ENCODE assay signal across 11 mouse cellular contexts in genomic region chr7:116294961-116295360, GRCm38 (mm10). TPM values are rescaled to one million over a fixed set of nuclear protein-coding genes. Genes with fewer than 3 reads are reported as not detected.
A peak's percentile ranks its signal among the peaks of the same experiment; 100 is the strongest.
DNase-seq lines count a peak whose midpoint lies in the region; ATAC-seq lines count a peak whose summit lies in the region.
"Had no signal": no experiment of that assay in that cellular context is flagged by ENCODE, and none has a peak within 500 bp of the region (broad histone marks: within the 10 kb centered on the region; RNA-seq: fewer than 3 reads in every experiment).

No protein-coding gene starts in this region.

- H3K9me3 ChIP-seq in kidney, embryonic 14.5 days (ENCODE audit: control insufficient read depth, low read length), result no peaks in the 10 kb centered on the region

- WGBS in kidney, embryonic 14.5 days, result 47% methylated on average over 3 of the region's 3 CpGs

- intact Hi-C loops in gastrocnemius, postnatal 14 days (cut with DNase I; ENCODE audit: low total_unique reads), result no loop called here

- no peak overlapping the region for H3K4me3 ChIP-seq in kidney, embryonic 14.5 days (ENCODE audit: low read length)
- H3K4me3 ChIP-seq: erythroblast, embryonic 14.5 days had no signal

- H3K9ac ChIP-seq in kidney, embryonic 14.5 days (ENCODE audit: low read depth, low read length), result no peak overlapping the region

- no peak for ATAC-seq in kidney, embryonic 14.5 days (ENCODE audit: low FRiP score, low TSS enrichment)
- peak; percentile 29 for ATAC-seq in granulocyte monocyte progenitor cell, adult 5-6 weeks (replicated peaks; ENCODE audit: poor library complexity, severe bottlenecking)

- H3K27ac ChIP-seq in kidney, embryonic 14.5 days (ENCODE audit: low read depth, low read length), result no peak overlapping the region

- no peak overlapping the region for H3K4me2 ChIP-seq in kidney, embryonic 14.5 days (replicated peaks; ENCODE audit: low read depth, low read length)

- DNase-seq in kidney, adult 18-20 months, result peak; percentile 56
- DNase-seq in MEL-GATA-1-ER (ENCODE audit: extremely low read depth, low read depth), result peak; percentile 70
- DNase-seq in retina, postnatal 1 day, result peak; percentile 76
- no peak for DNase-seq in gastrocnemius, postnatal 14 days
- DNase-seq in layer of hippocampus, adult 9-10 months (ENCODE audit: low spot score), result no peak
- DNase-seq in adrenal gland, adult 18-20 months (ENCODE audit: low spot score in 2 of 2), result no peak
- DNase-seq: heart, postnatal 10 days; lung, postnatal 4 days had no signal

- H3K4me1 ChIP-seq in kidney, embryonic 14.5 days (ENCODE audit: control insufficient read depth, insufficient read depth, low read length), result peaks cover 13% of the 10 kb centered on the region

- H3K36me3 ChIP-seq in kidney, embryonic 14.5 days (ENCODE audit: control insufficient read depth, insufficient read depth, low read length), result no peaks in the 10 kb centered on the region

- no peaks in the 10 kb centered on the region for H3K27me3 ChIP-seq in kidney, embryonic 14.5 days (ENCODE audit: control insufficient read depth, insufficient read depth, low read length)

RNA-seq across cellular contexts. Expression of gene Plekha7, which starts 13.2 kb away (rescaled TPM):
- 7.2 and 8.0 TPM in 2 replicates for polyA plus RNA-seq in kidney, embryonic 14.5 days (2014; fragmentation: Nextera tagmentation; extraction: Ambion mirVana)
- total RNA-seq in granulocyte monocyte progenitor cell, adult 5-6 weeks (2014; fragmentation: Nextera tagmentation), result not detected in 2 replicates
- not detected in 2 replicates for total RNA-seq in granulocyte monocyte progenitor cell, adult 5-6 weeks (2017)
- total RNA-seq in gastrocnemius, postnatal 14 days (2021), result 1 to 10 TPM in 1 of 2 experiments, under 1 TPM in 1; 0.95 to 2.3 TPM
- total RNA-seq in adrenal gland, adult 18-20 months (2021), result 10 to 100 TPM; 10.5 to 12.9 TPM

RNA-seq across cellular contexts. Expression of gene Rps13, which starts 39.0 kb away (rescaled TPM):
- 954 and 1,227 TPM in 2 replicates for polyA plus RNA-seq in kidney, embryonic 14.5 days (2014; fragmentation: Nextera tagmentation; extraction: Ambion mirVana)
- 2,911 and 2,968 TPM in 2 replicates for total RNA-seq in granulocyte monocyte progenitor cell, adult 5-6 weeks (2014; fragmentation: Nextera tagmentation)
- 2,703 and 3,256 TPM in 2 replicates for total RNA-seq in granulocyte monocyte progenitor cell, adult 5-6 weeks (2017)
- total RNA-seq in gastrocnemius, postnatal 14 days (2021), result 100 to 1,000 TPM; 287 to 309 TPM
- total RNA-seq in adrenal gland, adult 18-20 months (2021), result 100 to 1,000 TPM; 414 to 473 TPM

Comparison
In these comparisons a context has a peak if more than half of its experiments do, and no peak if none do; other contexts are left out.
1. DNase-seq: peak in kidney, adult 18-20 months (single experiment), MEL-GATA-1-ER (single experiment) and retina, postnatal 1 day (single experiment); none in gastrocnemius, postnatal 14 days (single experiment), layer of hippocampus, adult 9-10 months (single experiment) and adrenal gland, adult 18-20 months (0 of 2).
2. RNA of gene Rps13, which starts 39.0 kb away (total RNA-seq): 2,703 to 3,256 TPM in granulocyte monocyte progenitor cell, adult 5-6 weeks; 414 to 473 TPM in adrenal gland, adult 18-20 months and 287 to 309 TPM in gastrocnemius, postnatal 14 days; every median in the first group is over 4 times any median in the second.